Mouse (Mus musculus) ES-CJ7 (cell line): ENCODE measurements around the gene Prss44.
"Not testable (repeated sequence)": the region's sequence is repeated elsewhere in the genome, so short reads cannot be mapped to it uniquely, and the experiment has no call there.

Source experiments
- DNase-seq: peaks from one replicate; pipeline ENCODE4 v3.0.0; 2011; ENCODE audit warnings: low read depth, low spot score

The Prss44 gene

DNA sequence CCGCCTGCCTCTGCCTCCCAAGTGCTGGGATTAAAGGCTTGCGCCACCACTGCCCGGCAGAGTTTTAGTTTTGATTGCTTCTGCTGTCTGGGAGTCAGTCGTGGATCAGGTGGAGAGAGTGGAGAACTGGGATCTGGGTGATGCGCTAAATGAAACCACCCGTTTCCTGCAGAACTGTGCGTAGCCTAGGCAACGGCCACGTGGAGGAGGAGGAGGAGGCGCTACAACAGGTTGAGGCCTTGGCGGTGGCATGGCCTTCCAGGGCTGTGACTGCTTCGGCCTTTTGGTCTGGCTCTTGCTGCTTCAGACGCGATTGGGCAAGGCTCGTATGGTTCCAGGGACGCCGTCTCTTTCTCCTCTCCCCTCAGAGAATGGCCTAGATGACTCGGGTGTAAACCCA is at the start of gene Prss44:
Gene Prss44, plus strand, starts transcription at position 206 of the 400 bp plus-strand sequence.
- DNase-seq = peak; percentile 57

DNA sequence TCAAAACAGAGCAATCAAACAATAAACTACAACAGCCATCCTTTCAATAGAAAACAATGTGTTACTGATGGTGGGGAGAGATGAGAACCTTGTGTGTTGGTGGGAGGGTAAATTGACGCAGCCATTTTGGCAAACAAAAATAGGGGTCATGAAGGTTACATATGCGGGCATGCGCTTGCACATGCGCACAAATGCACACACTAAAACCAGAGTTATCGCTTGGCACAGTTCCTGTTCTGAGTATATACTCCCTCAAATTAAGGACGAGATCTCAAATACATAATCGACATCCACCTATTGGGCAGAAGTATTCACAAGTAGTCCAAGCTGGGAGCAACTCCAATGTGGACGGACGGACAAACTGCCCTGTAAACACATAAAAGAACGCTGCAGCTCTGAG is 41.5 kb upstream of the Prss44 start:
- DNase-seq = no peak

GRCm38 (mm10) chr9:110774403-110775268 is 39.2 kb upstream of the Prss44 start:
- DNase-seq = no peak

- DNase-seq = no peak
These were observed 38.3 kb upstream of the Prss44 start for GRCm38 (mm10) chr9:110775269-110776022.

- DNase-seq = no peak
These were observed 35.7 kb upstream of the Prss44 start for GRCm38 (mm10) chr9:110778100-110778499.

DNA sequence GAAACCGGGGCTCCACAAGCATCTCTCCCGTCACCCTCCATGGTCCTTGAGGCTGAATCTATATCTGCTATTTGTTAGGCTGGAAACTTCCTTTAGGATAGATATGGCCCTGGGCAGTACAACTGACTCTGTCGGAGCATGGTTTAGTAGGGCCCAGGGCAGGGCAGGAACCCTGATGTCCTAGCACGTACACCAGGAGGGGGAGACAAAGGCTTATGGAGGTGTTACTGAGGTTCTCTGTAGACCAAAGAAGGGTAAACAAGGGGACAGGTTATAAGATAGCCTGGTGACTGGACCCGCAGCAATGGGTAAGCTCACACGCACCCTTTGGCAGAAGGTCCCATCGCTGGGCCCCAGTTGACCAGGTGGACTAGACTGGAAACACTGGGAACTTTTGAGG is 35.2 kb upstream of the Prss44 start:
- DNase-seq = no peak

GRCm38 (mm10) chr9:110779242-110779913 is 34.4 kb upstream of the Prss44 start:
- peak; percentile 27 for DNase-seq

DNA sequence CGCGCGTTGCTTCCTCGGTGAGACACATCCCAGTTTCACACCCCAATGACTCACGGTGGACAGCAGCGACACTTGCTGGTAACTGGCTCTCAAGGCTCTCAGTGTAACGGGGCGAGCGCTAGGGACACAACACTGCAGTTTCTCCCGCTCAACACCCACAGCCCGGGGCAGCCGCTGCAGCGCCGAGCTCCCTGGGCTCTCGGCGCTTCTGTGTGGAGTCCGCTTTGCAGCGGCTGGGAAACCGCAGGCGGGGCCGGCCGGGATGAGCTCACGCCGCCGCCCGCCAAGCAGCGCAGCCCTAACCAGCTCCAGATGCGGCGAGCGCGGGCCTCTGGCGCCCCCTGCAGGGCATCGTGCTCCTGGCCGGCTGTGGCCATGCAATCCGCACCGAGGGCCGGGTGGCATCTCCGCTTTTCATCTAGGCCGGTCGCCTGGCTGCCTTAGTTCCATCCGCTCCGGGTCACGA is 32.5 kb upstream of the Prss44 start:
- DNase-seq = peak; percentile 84

- peak; percentile 30 for DNase-seq
These were observed 32.1 kb upstream of the Prss44 start for GRCm38 (mm10) chr9:110781731-110782130.

- no peak for DNase-seq
These were observed 30.2 kb upstream of the Prss44 start for GRCm38 (mm10) chr9:110783611-110784010.

DNA sequence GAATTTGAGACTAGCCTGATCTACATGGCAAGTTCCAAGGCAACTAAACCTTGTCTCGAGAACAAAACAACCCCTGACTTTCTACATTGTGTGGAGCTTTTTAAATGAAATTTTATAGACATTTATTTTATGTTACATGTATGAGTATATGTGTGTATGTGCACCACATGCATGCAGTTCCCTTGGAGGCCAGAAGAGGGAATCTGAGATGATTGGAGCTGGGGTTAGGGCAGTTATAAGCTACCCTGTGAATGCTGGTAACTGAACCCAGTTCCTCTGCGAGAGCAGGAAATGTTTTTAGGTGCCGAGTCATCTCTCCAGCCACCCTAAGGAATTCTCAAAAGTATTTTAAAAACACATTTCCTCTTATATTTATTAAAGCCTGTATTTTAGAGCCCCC is 25.6 kb upstream of the Prss44 start:
- DNase-seq = peak; percentile 36

- no peak for DNase-seq
These were observed 23.3 kb upstream of the Prss44 start for GRCm38 (mm10) chr9:110790462-110790861.

GRCm38 (mm10) chr9:110797013-110797412 is 16.8 kb upstream of the Prss44 start:
- DNase-seq = peak; percentile 80

- no peak for DNase-seq
These were observed 15.9 kb upstream of the Prss44 start, which contains the start of gene Prss42 for GRCm38 (mm10) chr9:110797866-110798265. Prss42 (plus strand) TSS chr9:110798166.

GRCm38 (mm10) chr9:110800834-110801479 is 12.8 kb upstream of the Prss44 start:
- DNase-seq = no peak

- no peak for DNase-seq
These were observed 10.5 kb upstream of the Prss44 start for GRCm38 (mm10) chr9:110803294-110803693.

GRCm38 (mm10) chr9:110810051-110810450 is 3.7 kb upstream of the Prss44 start:
- no peak for DNase-seq

DNA sequence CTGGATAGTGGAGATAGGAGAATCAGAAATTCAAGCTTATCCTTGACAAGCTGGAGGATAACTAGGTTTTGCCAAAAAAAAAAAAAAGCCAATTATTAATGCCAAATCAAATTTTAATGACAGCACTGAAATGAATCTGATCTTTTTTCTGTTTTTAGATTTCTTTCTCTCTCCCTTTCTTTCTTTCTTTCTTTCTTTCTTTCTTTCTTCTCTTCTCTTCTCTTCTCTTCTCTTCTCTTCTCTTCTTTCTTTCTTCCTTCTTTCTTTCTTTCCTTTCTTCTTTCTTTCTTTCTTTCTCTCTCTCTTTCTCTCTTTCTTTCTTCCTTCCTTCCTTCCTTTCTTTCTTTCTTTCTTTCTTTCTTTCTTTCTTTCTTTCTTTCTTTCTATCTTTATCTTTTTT is 6.8 kb downstream of the Prss44 start:
- not testable (repeated sequence) for DNase-seq

- DNase-seq = no peak
These were observed 7.6 kb downstream of the Prss44 start for GRCm38 (mm10) chr9:110821436-110821835.

- no peak for DNase-seq
These were observed 11.6 kb downstream of the Prss44 start for GRCm38 (mm10) chr9:110825426-110825825.

DNA sequence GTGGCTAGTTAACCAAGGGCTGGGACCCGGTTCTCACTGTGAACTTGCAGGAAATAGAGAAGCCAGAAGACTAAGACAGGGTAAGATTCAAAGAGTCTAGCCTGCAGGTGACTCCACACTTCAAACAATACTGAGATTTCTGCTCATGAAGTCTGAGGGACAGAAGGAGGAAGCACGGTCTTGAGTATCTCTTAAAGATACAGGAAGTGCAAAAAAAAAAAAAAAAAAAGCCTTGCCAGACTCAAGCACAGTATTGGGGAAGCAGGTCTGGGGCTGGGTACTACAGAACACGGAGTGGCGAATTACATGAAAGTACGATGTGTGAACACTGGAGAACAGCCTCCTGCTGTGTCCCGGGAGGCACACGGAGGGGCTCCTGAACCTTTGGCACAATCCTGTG is 12.0 kb downstream of the Prss44 start:
- DNase-seq = no peak
